Mouse (Mus musculus) forebrain, embryonic 13.5 days (tissue): Measurements from ENCODE around the gene Helz. TPM values are rescaled to one million over a fixed set of nuclear protein-coding genes. Genes with fewer than 3 reads are reported as not detected.
A peak's percentile ranks its signal among the peaks of the same experiment; 100 is the strongest.

Experiments
- ATAC-seq: fragments of 200-750 bp; cut with Nextera tagmentation; 2 replicates; pipeline ENCODE4 v1.8.0; 2017
- H3K27ac ChIP-seq: fragments of 300-500 bp; sonication (generic); 2 replicates; pipeline ENCODE4 v1.5.1; 2015; ENCODE audit warnings: inconsistent platforms, mild to moderate bottlenecking, moderate library complexity
- H3K27me3 ChIP-seq: fragments of 300-500 bp; sonication (generic); 2 replicates; pipeline ENCODE4 v1.6.1; 2015; ENCODE audit warnings: mild to moderate bottlenecking, inconsistent platforms
- H3K36me3 ChIP-seq: fragments of 300-500 bp; sonication (generic); 2 replicates; pipeline ENCODE4 v1.6.1; 2015; ENCODE audit warnings: mild to moderate bottlenecking, inconsistent platforms; ENCODE audit not compliant: poor library complexity, severe bottlenecking
- H3K4me1 ChIP-seq: fragments of 300-500 bp; sonication (generic); 2 replicates; pipeline ENCODE4 v1.6.1; 2015; ENCODE audit warnings: inconsistent platforms
- H3K4me2 ChIP-seq: fragments of 300-500 bp; sonication (generic); 2 replicates; pipeline ENCODE4 v1.6.1; 2015; ENCODE audit warnings: inconsistent platforms, mild to moderate bottlenecking, moderate library complexity
- H3K4me3 ChIP-seq: fragments of 300-500 bp; sonication (generic); 2 replicates; pipeline ENCODE4 v1.5.1; 2015; ENCODE audit warnings: mild to moderate bottlenecking, inconsistent platforms
- H3K9ac ChIP-seq: fragments of 300-500 bp; sonication (generic); 2 replicates; pipeline ENCODE4 v1.6.1; 2015; ENCODE audit warnings: mild to moderate bottlenecking, inconsistent platforms
- H3K9me3 ChIP-seq: fragments of 300-500 bp; sonication (generic); replicated peaks from 2 replicates; pipeline ENCODE4 v1.6.1; 2016; ENCODE audit warnings: inconsistent platforms
- WGBS: fragments of 180-500 bp; shearing (Covaris S2); methylation state at CpG from one replicate; pipeline ENCODE4 v1.1.7; 2015; 5-methylcytosine and 5-hydroxymethylcytosine counted together
- polyA plus RNA-seq: library from polyadenylated mRNA; unstranded; fragments of >200 nt; fragmentation: Nextera tagmentation; extraction: Ambion mirVana; gene quantifications from 2 replicates; pipeline ENCODE4 v1.2.1, GENCODE M21; 2015

Helz gene
- polyA plus RNA-seq, 1 experiment from 2014 or later = 15.6 TPM

- no peak overlapping the region for H3K4me3 ChIP-seq
- H3K9me3 ChIP-seq = no peaks in the 10 kb centered on the region
- peaks cover 14% of the 10 kb centered on the region for H3K4me1 ChIP-seq
- no peak overlapping the region for H3K4me2 ChIP-seq
- ATAC-seq = no peak
- 96% methylated on average over 10 of the region's 10 CpGs for WGBS
- no peak overlapping the region for H3K9ac ChIP-seq
- H3K27ac ChIP-seq = no peak overlapping the region
- peaks cover 23% of the 10 kb centered on the region for H3K36me3 ChIP-seq
- H3K27me3 ChIP-seq = no peaks in the 10 kb centered on the region
Measured at GRCm38 (mm10) chr11:107688480-107688879, 140.8 kb downstream of the Helz start.

- no peak for ATAC-seq
- 51% methylated on average over 8 of the region's 8 CpGs for WGBS
- Histone ChIP-seq H3K9ac (no peak overlapping the region), H3K27me3 (no peaks in the 10 kb centered on the region), H3K4me3 (no peak overlapping the region), H3K4me1 (peaks cover 3% of the 10 kb centered on the region; the same call in 1 of the 2 replicates), H3K4me2 (no peak overlapping the region), H3K36me3 (peaks cover 8% of the 10 kb centered on the region), H3K27ac (no peak overlapping the region), H3K9me3 (no peaks in the 10 kb centered on the region)
Measured at GRCm38 (mm10) chr11:107691569-107691968, 143.8 kb downstream of the Helz start.

GRCm38 (mm10) chr11:107693338-107693737, 145.6 kb downstream of the Helz start:
- WGBS = 90% methylated on average over 6 of the region's 6 CpGs

GRCm38 (mm10) chr11:107699967-107700366, 152.2 kb downstream of the Helz start:
- Histone ChIP-seq H3K4me2 (no peak overlapping the region), H3K27ac (no peak overlapping the region), H3K36me3 (no peaks in the 10 kb centered on the region), H3K27me3 (no peaks in the 10 kb centered on the region), H3K9me3 (0 out of 2 replicates have a peak, but pooled peaks cover 2% of the 10 kb centered on the region), H3K4me1 (no peaks in the 10 kb centered on the region), H3K9ac (no peak overlapping the region), H3K4me3 (no peak overlapping the region)
- WGBS = 99% methylated on average over 4 of the region's 4 CpGs
- no peak for ATAC-seq

More at GRCm38 (mm10) chr11:107693338-107693737, 145.6 kb downstream of the Helz start:
- no peak overlapping the region for H3K4me3 ChIP-seq
- no peak overlapping the region for H3K27ac ChIP-seq
- peaks cover 2% of the 10 kb centered on the region for H3K36me3 ChIP-seq
- no peak for ATAC-seq
- H3K9me3 ChIP-seq = 0 out of 2 replicates have a peak, but pooled peaks cover 2% of the 10 kb centered on the region
- no peak overlapping the region for H3K9ac ChIP-seq
- H3K4me1 ChIP-seq = peaks cover 3% of the 10 kb centered on the region; the same call in 1 of the 2 replicates
- no peak overlapping the region for H3K4me2 ChIP-seq
- H3K27me3 ChIP-seq = no peaks in the 10 kb centered on the region

DNA sequence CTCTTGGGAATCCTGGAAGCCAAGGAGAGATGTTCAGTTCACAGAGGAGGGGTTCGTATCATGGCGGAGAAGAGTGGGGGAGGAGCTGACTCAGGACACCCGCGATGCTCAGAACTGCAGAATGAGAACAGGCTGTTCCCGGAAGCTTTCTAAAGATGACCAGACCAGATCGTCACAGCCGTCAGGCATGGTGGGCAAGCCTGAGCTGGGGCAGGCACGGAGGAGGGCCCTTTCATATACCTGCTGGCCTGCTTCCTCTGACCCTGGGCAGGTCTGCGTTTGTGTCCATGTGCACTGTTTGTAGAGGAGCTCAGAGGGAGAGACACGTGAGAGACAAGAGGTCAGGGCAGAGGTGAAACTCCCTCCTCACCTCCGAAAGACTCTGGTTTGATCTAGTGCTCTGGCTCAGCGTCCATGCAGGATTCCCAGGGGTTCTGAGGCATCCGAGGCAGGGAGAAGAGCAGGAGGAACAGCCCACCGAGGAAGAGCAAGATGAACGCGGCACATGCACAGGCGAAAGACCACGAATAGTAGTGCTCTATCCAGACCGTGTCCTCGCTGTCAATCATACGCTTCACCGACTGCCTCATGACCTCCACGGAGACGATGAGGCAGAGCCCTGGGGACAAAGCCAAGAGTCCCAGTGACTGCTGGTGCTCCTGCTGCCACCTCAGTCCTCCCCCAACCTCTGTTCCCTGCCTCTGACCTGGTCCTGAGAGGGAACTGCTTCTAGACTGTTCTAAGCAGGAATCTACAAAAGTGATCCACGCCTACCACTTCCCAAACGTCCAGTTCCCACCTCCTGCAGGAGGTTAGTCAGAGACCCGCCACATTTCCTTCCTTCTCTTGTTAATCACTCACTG, 155.8 kb downstream of the Helz start:
- no peak for ATAC-seq
- H3K4me1 ChIP-seq = peaks cover 11% of the 10 kb centered on the region
- H3K4me3 ChIP-seq = no peak overlapping the region
- H3K27ac ChIP-seq = no peak overlapping the region
- no peaks in the 10 kb centered on the region for H3K9me3 ChIP-seq
- WGBS = 54% methylated on average over 27 of the region's 27 CpGs
- H3K27me3 ChIP-seq = no peaks in the 10 kb centered on the region; the same call in 1 of the 2 replicates
- no peak overlapping the region for H3K9ac ChIP-seq
- H3K36me3 ChIP-seq = no peaks in the 10 kb centered on the region
- no peak overlapping the region for H3K4me2 ChIP-seq

GRCm38 (mm10) chr11:107705060-107705459, 157.3 kb downstream of the Helz start:
- peak; percentile 50; the same call in 1 of the 2 replicates for ATAC-seq
- Histone ChIP-seq H3K9me3 (no peaks in the 10 kb centered on the region), H3K27ac (no peak overlapping the region), H3K4me3 (no peak overlapping the region), H3K4me2 (no peak overlapping the region), H3K9ac (no peak overlapping the region), H3K4me1 (peaks cover 11% of the 10 kb centered on the region), H3K27me3 (no peaks in the 10 kb centered on the region; the same call in 1 of the 2 replicates), H3K36me3 (no peaks in the 10 kb centered on the region)
- WGBS = 78% methylated on average over 6 of the region's 6 CpGs

GRCm38 (mm10) chr11:107705476-107706074, 157.8 kb downstream of the Helz start:
- Histone ChIP-seq H3K4me2 (no peak overlapping the region), H3K36me3 (no peaks in the 10 kb centered on the region), H3K27ac (no peak overlapping the region), H3K9ac (no peak overlapping the region), H3K4me1 (peaks cover 11% of the 10 kb centered on the region), H3K4me3 (no peak overlapping the region), H3K27me3 (no peaks in the 10 kb centered on the region; the same call in 1 of the 2 replicates), H3K9me3 (no peaks in the 10 kb centered on the region)
- ATAC-seq = no peak
- WGBS = 66% methylated on average over 11 of the region's 11 CpGs

DNA sequence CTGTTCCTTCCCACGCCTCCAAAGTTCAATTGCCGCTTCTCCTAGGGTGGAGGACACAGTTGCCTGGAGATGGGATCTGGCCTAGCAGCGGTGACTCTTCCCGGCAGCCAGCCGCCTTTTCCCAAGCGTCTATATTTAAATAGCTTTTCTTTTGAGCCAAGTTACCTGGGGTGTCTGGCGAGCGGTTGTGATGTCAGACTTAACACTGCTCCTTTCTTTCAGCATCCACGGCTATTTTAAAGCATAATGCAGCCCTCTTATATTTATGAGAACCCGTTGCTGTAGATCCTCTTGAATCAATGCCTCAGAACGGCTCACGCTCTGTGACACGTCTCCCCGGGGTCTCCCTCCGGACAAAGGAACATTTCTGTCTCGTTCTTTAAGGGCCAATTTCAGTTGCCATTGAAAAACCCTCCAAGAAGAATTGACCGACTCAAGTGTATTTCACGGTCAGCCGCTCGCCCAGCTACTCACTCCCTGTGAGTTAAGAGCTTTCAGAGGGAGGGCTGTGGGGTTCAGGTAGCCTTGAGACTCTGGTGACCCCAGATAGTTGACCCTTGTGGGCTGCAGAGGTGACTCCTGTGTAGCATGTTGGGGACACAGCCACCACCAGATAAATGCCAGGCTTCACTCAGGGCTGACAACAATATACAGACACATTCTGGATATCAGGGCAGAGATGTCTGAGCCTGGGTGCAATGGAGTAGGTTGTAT, 160.3 kb downstream of the Helz start:
- no peaks in the 10 kb centered on the region for H3K36me3 ChIP-seq
- no peak for ATAC-seq
- H3K9ac ChIP-seq = no peak overlapping the region
- no peaks in the 10 kb centered on the region for H3K9me3 ChIP-seq
- H3K4me2 ChIP-seq = peak overlapping the region; percentile 28; the same call in 1 of the 2 replicates
- H3K27me3 ChIP-seq = no peaks in the 10 kb centered on the region; the same call in 1 of the 2 replicates
- H3K27ac ChIP-seq = no peak overlapping the region
- H3K4me1 ChIP-seq = peaks cover 11% of the 10 kb centered on the region
- WGBS = 7% methylated on average over 20 of the region's 20 CpGs
- no peak overlapping the region for H3K4me3 ChIP-seq

- Histone ChIP-seq H3K27ac (no peak overlapping the region), H3K27me3 (no peaks in the 10 kb centered on the region; the same call in 1 of the 2 replicates), H3K4me3 (no peak overlapping the region), H3K9ac (no peak overlapping the region), H3K4me2 (no peak overlapping the region), H3K36me3 (no peaks in the 10 kb centered on the region), H3K9me3 (no peaks in the 10 kb centered on the region), H3K4me1 (peaks cover 11% of the 10 kb centered on the region)
- no peak for ATAC-seq
- WGBS = 82% methylated on average over 3 of the region's 3 CpGs
Measured at GRCm38 (mm10) chr11:107710379-107710778, 162.6 kb downstream of the Helz start.

DNA sequence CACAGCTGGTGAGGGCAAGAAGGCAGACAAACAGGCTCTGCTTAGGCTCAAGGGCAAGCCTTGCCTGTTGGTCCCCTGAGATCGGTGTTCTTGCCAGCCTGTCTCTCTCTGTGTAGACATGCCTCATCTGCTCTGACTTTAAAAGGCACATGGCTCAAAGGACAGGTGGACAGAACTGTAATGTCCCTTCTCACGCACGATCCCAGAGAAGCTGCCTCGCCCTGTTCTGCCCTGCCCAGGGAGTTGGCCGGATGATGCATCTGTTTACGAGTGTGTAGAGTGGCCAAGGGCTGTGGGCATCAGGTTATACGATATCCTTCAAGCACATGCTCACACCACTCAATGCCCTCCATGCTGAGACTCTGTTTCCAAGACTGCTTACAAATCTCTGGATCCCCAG, 166.6 kb downstream of the Helz start:
- Histone ChIP-seq H3K4me1 (no peaks in the 10 kb centered on the region), H3K36me3 (no peaks in the 10 kb centered on the region), H3K9me3 (no peaks in the 10 kb centered on the region), H3K4me3 (no peak overlapping the region), H3K4me2 (no peak overlapping the region), H3K9ac (no peak overlapping the region), H3K27me3 (no peaks in the 10 kb centered on the region), H3K27ac (no peak overlapping the region)
- ATAC-seq = no peak
- WGBS = 86% methylated on average over 7 of the region's 7 CpGs

- H3K9ac ChIP-seq = no peak within 1 kb of the TSS
- no peaks in the 10 kb centered on the region for H3K36me3 ChIP-seq
- H3K4me2 ChIP-seq = no peak within 1 kb of the TSS
- WGBS = 83% methylated on average over 16 of the region's 16 CpGs
- no peak within 1 kb of the TSS for H3K27ac ChIP-seq
- no peaks in the 10 kb centered on the region for H3K4me1 ChIP-seq
- H3K27me3 ChIP-seq = no peaks in the 10 kb centered on the region
- no peak within 1 kb of the TSS for H3K4me3 ChIP-seq
- ATAC-seq = no peak
- H3K9me3 ChIP-seq = no peaks in the 10 kb centered on the region
Measured at GRCm38 (mm10) chr11:107716332-107716938, 168.7 kb downstream of the Helz start, which contains the start of gene Cacng1. TSS of gene Cacng1 (minus strand) at chr11:107716522.
